Mouse (Mus musculus): ENCODE data around the gene Ftcd. TPM values are rescaled to one million over a fixed set of nuclear protein-coding genes. Genes with fewer than 3 reads are reported as not detected.

Ftcd gene
- polyA plus RNA-seq, 1 experiment from 2014 or later, result 0.04 TPM

GRCm38 (mm10) chr10:76602690-76603089, 27.2 kb downstream of the Ftcd start:
- DNase-seq (ENCODE audit: low spot score), result no peak

GRCm38 (mm10) chr10:76612473-76612872, 37.0 kb downstream of the Ftcd start:
- DNase-seq (ENCODE audit: low spot score), result no peak

GRCm38 (mm10) chr10:76622411-76622810, 47.0 kb downstream of the Ftcd start:
- DNase-seq (ENCODE audit: low spot score), result no peak

GRCm38 (mm10) chr10:76622928-76623680, 47.7 kb downstream of the Ftcd start, which contains the start of gene Col6a2:
Col6a2 (minus strand) TSS chr10:76623630.
- peak; percentile 38 for DNase-seq (ENCODE audit: low spot score)

- peak; percentile 5 for DNase-seq (ENCODE audit: low spot score)
Measured at GRCm38 (mm10) chr10:76623734-76624133, 48.3 kb downstream of the Ftcd start.

GRCm38 (mm10) chr10:76624903-76625302, 49.5 kb downstream of the Ftcd start:
- DNase-seq (ENCODE audit: low spot score), result no peak

GRCm38 (mm10) chr10:76627714-76628113, 52.3 kb downstream of the Ftcd start:
- no peak for DNase-seq (ENCODE audit: low spot score)

GRCm38 (mm10) chr10:76630657-76631056, 55.2 kb downstream of the Ftcd start:
- no peak for DNase-seq (ENCODE audit: low spot score)

- no peak for DNase-seq (ENCODE audit: low spot score)
Measured at GRCm38 (mm10) chr10:76632630-76633029, 57.2 kb downstream of the Ftcd start.

- no peak for DNase-seq (ENCODE audit: low spot score)
Measured at GRCm38 (mm10) chr10:76634094-76634571, 58.7 kb downstream of the Ftcd start.

- no peak for DNase-seq (ENCODE audit: low spot score)
Measured at GRCm38 (mm10) chr10:76634584-76634983, 59.1 kb downstream of the Ftcd start.

- DNase-seq (ENCODE audit: low spot score), result no peak
Measured at GRCm38 (mm10) chr10:76636026-76636425, 60.6 kb downstream of the Ftcd start.

- no peak for DNase-seq (ENCODE audit: low spot score)
Measured at GRCm38 (mm10) chr10:76636601-76637000, 61.2 kb downstream of the Ftcd start.

Other genes starting within 250 kb of the Ftcd start
- gene Dip2a, start 230.4 kb upstream of the Ftcd start, polyA plus RNA-seq (2015; fragmentation: Nextera tagmentation; extraction: Ambion mirVana), result 1.6 and 2.2 TPM in 2 replicates
- 1.5 TPM in 1 of 2 replicates, not detected in the other for gene AC141477.1, start 135.2 kb upstream of the Ftcd start, polyA plus RNA-seq (2015; fragmentation: Nextera tagmentation; extraction: Ambion mirVana)
- gene Pcnt, start 132.9 kb upstream of the Ftcd start, polyA plus RNA-seq (2015; fragmentation: Nextera tagmentation; extraction: Ambion mirVana), result 14.8 and 17.5 TPM in 2 replicates
- gene 2610028H24Rik, start 126.6 kb upstream of the Ftcd start, polyA plus RNA-seq (2015; fragmentation: Nextera tagmentation; extraction: Ambion mirVana), result 0.26 and 0.47 TPM in 2 replicates
- 63.1 and 63.7 TPM in 2 replicates for gene Mcm3ap, start 106.7 kb upstream of the Ftcd start, polyA plus RNA-seq (2015; fragmentation: Nextera tagmentation; extraction: Ambion mirVana)
- gene Ybey, start 106.5 kb upstream of the Ftcd start, polyA plus RNA-seq (2015; fragmentation: Nextera tagmentation; extraction: Ambion mirVana), result 5.6 and 6.3 TPM in 2 replicates
- 18.7 and 19.6 TPM in 2 replicates for gene Lss, start 44.1 kb upstream of the Ftcd start, polyA plus RNA-seq (2015; fragmentation: Nextera tagmentation; extraction: Ambion mirVana)
- not detected in 2 replicates for gene Spatc1l, start 13.4 kb upstream of the Ftcd start, polyA plus RNA-seq (2015; fragmentation: Nextera tagmentation; extraction: Ambion mirVana)
- 21.6 and 24.7 TPM in 2 replicates for gene Col6a2, start 48.0 kb downstream of the Ftcd start, polyA plus RNA-seq (2015; fragmentation: Nextera tagmentation; extraction: Ambion mirVana)
- 32.0 and 38.5 TPM in 2 replicates for gene Col6a1, start 150.5 kb downstream of the Ftcd start, polyA plus RNA-seq (2015; fragmentation: Nextera tagmentation; extraction: Ambion mirVana)

Measured in thymus, postnatal 0 days (tissue).